Mouse (Mus musculus) telencephalon, adult 2 months (tissue): Measurements from ENCODE around the gene Chrm4.

Source experiments
- DNase-seq: peaks from one replicate; pipeline ENCODE4 v3.0.0-alpha.2; 2011; ENCODE audit warnings: low read depth, low spot score

Chrm4 gene

GRCm38 (mm10) chr2:91922586-91923414, 4.2 kb upstream of the Chrm4 start:
- no peak for DNase-seq

GRCm38 (mm10) chr2:91923415-91924337, 3.4 kb upstream of the Chrm4 start:
- no peak for DNase-seq

GRCm38 (mm10) chr2:91924726-91925125, 2.3 kb upstream of the Chrm4 start:
- no peak for DNase-seq

- DNase-seq = peak; percentile 72
Measured at GRCm38 (mm10) chr2:91925442-91925841, 1.6 kb upstream of the Chrm4 start.

- no peak for DNase-seq
Measured at GRCm38 (mm10) chr2:91927826-91928533, 931 bp downstream of the Chrm4 start.

- DNase-seq = no peak
Measured at GRCm38 (mm10) chr2:91928534-91929350, 1.7 kb downstream of the Chrm4 start.

- no peak for DNase-seq
Measured at GRCm38 (mm10) chr2:91929455-91929854, 2.4 kb downstream of the Chrm4 start.

- DNase-seq = no peak
Measured at GRCm38 (mm10) chr2:91929936-91930335, 2.9 kb downstream of the Chrm4 start.

DNA sequence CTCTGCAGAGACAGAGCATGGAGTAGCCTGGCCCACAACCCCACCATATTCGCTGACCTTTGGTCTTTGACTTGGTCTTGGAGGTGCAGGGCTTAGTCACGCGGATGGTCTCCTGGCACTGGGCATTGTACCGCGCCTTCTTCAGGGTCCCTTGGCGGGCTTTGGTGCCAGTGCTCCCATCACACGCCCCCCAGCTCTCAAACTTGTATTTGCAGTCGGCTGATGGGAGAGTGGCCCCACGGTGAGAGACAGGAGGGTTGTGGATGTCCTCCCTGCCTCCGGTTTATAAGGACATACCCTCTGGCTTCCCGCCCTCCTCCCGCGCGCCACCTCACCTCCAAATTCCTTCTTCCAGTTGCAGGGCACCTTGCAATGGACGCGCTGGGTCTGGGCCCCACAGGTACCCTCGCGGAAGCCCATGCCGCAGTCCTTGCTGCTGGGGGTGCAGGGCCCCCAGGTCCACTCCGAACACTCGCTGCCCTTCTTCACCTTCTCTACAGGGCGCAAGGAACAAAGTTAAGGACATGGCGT, 3.8 kb downstream of the Chrm4 start:
- DNase-seq = no peak

DNA sequence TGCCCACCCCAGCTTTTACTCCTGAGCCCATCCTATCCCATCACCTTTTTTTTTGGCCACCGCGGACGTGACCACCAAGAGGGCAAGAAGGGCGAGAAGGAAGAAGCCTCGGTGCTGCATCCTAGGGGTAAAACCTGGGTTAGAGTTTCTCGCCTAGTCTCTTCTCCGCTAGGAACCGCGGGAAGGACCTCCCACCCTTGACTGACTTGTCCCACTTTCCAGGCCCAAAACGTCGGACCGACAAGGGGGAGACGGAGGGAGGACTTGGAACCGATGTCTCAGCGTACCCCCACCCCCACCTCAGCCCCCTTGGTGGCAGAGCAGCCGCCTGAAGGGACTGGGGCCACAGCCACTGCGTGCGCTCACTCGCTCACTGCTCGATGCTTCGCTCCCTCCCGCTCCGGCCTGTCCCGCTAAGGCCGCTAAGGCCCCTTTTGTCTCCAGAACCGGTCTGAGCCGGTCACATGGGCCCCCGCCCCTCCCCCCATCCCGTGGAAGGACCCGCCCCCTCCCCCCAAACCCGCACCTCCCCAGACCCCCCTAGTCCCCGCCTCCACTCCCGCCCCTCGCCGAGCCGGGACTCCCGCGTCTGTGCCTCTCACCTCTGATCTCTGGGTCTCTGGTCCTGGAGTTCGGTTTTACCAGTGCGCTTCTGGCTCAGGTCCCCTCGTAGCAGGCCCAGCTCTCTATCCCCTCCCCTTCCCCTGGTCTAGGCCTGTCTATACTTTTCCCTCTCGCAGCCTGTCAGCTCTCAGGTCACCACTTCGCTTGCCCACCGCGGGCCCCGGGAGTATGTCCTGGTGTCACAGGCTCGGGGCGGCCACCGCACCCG, 4.5 kb downstream of the Chrm4 start:
- no peak for DNase-seq

- no peak for DNase-seq
Measured at GRCm38 (mm10) chr2:91932160-91932711, 5.2 kb downstream of the Chrm4 start, which contains the start of gene Mdk. Gene Mdk (minus strand): TSS chr2:91932297.

DNA sequence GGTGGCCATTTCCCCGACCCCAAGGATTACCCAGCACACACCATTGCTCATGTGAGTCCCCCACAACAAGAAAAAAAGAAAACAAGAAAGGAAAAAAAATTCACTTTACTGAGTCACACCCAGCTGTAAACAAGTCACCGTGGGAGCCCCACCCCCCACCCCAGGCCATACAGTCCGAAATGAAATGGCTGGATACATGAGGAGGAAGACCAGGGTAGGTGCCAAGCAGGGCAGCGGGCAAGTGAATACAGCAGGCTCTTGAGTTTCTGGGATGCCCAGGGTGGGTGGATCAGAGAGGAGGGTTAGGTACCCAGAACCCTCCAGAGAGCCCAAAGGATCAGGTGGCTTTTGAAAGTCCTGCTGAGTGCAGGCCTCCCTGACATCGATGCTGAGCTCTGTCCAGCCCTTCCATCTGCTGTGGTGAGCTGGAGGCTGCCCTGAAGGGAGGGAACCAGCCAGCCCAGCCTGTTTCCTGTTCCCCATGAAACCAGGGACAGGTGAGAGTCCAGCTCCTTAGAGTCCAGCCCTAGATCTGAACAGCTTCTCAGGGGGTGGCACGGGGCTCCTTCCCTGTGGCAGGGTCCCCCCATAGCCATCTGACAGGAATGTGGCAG, 5.8 kb downstream of the Chrm4 start:
- no peak for DNase-seq

- DNase-seq = no peak
Measured at GRCm38 (mm10) chr2:91933471-91933870, 6.4 kb downstream of the Chrm4 start.

GRCm38 (mm10) chr2:91934016-91934415, 7.0 kb downstream of the Chrm4 start:
- no peak for DNase-seq

- no peak for DNase-seq
Measured at GRCm38 (mm10) chr2:91934826-91935525, 7.9 kb downstream of the Chrm4 start.

- DNase-seq = no peak
Measured at GRCm38 (mm10) chr2:91936154-91936553, 9.1 kb downstream of the Chrm4 start.

- no peak for DNase-seq
Measured at GRCm38 (mm10) chr2:91939303-91939935, 12.4 kb downstream of the Chrm4 start.

DNA sequence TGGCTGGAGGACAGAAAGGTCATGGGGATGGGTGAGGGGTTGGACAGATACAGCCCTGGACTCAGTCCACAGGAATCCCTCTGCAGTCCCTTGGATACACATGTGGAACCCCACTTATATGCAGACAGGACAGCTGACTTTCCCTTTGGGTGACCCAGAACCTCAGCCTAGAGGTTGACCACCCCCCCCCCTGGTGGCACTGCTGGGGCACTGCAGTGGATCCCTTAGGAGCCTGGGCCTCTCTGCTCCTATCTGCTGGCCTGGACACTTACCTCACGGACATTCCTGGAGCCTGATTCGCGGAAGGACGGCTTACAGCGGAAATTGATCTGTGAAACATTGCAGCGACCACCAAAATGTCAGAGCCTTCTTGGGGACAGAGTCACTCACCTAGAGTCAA, 15.3 kb downstream of the Chrm4 start:
- no peak for DNase-seq
